Mouse (Mus musculus): ENCODE data around the gene 1810043G02Rik.
"Not testable (repeated sequence)": the region's sequence is repeated elsewhere in the genome, so short reads cannot be mapped to it uniquely, and the experiment has no call there.

The 1810043G02Rik gene

DNA sequence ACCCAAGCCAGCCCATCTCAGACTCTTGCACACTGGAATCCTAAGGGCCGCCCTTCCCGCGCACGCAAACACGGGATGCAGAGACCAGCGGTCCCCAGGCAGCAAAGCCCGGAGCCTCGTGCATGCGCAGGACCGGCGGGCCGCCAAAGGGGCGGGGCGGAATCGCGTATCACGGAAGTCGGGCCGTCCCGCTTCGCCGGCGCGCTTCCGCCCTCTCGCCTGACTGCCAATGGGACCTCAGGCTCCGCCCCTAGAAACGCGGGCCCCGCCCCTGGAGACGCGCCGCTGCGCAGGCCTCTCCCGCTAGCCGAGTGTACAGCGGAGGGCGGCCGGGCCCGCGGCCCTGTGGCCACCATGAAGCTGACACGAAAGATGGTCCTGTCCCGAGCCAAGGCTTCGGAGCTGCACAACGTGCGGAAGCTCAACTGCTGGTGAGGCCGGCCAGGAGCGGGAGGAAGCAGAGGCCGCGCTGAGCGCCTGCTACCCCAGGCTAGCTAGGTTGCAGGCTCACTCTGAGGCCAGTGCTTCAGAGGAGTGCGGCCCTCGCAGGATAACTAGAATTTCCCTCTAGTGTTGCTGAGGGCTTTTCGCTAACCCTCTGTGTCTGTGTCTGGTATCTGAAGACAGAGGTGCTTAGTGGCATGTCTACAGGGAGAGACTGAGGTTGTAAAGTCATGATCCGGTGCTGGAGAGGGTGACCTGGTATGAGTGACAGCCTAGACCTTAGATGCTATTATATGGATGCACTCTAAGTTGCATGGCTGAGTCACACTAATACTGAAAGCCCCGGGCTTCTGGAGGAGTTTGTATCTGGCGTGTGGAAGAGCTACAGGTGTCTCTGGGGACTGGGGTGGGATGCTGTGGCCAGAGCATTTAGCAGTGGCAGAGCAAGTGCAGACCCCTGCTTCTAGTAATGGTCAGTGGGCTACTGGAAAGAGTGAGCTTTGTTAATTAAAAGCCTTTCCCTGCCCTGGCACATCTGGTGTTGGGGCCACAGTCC lies at the start of gene 1810043G02Rik:
Gene 1810043G02Rik (plus strand): TSS at position 174 of the 1,000 bp plus-strand sequence.
- DNase-seq: peak; percentile 100

DNA sequence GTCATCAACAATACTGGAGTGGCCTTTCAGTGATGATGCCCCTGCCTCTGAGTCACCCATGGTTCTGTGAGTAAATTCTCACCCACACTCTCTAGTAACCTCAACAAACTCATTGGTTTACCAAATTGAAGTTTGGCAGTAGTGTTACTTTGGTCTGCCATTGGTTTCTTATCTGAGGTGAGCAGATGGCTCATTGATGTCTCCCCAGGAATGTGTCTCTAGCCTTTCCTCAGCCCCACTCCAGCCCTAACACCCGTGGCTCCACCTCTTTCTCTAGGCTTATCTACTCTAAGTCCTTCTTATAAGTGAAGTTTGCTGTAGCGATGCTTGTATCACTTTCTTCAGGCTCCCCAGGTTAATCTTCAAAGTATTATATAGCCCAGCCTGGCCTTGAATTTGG lies 38.6 kb upstream of the 1810043G02Rik start:
- no peak for DNase-seq

DNA sequence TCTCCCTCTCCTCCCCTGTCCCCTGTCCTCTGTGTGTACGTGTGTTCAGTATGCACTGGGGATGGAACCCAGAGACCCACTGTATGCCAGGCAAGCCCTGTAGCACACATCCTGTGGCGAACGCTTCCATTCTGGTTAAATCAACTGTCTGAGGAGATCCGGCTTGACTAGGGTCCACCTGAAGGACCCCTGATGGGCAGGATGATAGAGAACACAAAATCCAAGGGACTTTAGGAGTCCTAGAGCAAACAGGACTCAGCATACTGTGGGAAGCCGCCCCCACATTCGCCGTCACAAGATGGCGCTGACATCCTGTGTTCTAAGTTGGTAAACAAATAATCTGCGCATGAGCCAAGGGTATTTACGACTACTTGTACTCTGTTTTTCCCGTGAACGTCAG lies 27.9 kb upstream of the 1810043G02Rik start:
- not testable (repeated sequence) for DNase-seq

DNA sequence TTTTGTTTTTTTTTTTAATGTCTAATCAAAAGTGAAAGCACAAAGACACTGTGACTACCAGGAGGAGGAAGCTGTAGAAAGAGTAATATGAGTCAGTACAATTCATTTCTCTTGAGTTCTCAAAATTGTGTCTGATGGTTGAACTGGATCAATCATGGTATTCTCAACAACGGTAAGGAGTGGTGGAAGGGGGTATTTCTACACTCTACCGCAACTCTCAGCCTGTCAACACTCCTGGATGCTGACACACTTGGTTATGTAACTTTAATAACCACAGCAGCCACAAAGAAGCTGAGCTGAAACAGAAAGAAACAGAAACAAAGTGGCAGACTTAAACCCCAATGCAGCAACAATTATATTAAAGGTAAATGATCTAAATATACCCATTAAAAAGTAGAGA lies 15.6 kb upstream of the 1810043G02Rik start:
- no peak for DNase-seq

DNA sequence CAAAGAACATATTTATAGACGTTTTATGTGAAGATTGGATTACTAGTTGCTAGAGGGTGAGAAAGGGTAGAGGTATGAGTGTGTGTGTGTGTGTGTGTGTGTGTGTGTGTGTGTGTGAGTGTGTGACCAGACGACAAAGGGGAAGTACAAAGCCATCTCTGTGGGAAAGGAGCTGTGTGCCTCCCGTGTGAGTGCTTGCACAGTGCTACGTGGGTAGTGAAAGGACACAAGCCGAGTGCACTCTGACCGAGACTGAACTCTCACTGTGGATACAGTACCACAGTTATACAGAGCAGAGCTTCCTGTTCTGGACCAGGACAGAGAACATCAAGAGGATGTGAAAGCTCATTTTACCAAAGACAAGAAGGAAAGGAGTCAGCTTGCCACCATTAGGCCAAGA lies 14.4 kb upstream of the 1810043G02Rik start:
- no peak for DNase-seq

DNA sequence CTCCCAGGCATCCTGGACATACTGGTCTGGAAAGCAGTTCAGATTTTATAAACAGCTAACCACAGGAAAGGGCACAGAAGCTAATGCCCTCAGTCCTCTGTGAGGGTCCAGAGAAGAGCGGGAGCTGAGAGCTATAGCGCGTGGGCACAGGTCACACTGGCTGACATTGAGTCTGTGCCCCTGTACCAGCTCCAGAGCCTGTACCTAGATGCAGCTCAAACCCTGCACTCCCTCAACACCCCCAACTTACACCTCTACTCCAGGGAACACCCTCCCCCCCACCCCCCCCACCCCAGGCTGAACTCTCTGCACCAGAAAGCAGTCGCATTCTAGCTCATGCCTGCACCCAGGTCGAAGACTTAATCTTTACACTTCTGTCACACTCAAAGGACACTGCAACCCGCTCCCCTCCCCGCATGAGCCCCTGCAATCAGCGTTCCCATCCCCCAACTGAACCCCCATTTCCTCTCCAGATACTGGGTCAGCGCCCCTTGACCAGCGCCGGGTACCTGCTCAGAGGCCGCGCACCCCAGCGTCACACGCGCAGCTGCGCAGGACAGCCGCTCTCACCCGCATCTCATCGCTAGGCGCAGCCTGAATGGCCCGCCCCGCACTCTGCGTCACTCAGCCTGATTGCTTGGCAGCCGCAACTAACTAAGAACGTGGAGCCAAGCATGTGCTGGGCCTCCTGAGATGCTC lies 8.9 kb upstream of the 1810043G02Rik start:
- DNase-seq: peak; percentile 82 to 89

DNA sequence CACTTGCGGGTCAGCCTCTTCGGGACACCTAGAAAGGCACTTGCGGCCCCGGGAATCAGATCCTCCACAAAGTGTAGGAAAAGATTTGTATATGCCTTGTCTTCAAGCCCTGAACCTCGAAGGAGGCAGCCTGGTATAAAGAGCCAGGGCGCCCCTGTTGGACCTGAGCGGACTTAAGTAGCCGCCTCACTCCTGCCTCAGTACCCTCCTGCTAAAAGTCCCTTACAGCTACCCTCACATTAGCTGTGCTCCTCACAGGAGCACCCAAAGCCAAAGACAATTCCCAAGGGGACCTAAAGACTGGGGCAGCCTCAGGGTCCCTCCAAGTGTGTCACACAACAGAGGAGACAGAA lies 8.4 kb upstream of the 1810043G02Rik start:
- no peak for DNase-seq

DNA sequence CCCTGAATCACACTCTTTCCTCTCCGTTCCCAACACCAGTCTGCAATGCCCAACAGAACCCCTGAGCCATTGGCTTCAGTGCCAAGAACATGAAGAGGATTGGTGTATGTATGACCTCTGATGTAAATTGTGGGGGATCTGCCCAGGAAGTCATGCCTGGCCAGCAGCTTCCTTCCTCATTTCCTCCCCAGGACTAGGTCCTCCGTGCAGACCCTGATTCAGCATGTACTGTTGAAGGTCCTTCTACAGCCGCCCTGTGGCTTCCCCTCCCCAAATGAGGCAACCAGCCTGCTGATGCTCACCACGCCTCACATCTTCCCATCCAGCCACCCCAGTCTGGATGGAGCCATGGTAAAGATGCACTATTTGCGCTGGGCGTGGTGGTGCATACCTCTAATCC lies 7.8 kb upstream of the 1810043G02Rik start, which contains the start of gene Trpm2:
Gene Trpm2 (minus strand): TSS at position 83 of the 400 bp plus-strand sequence.
- DNase-seq: no peak

DNA sequence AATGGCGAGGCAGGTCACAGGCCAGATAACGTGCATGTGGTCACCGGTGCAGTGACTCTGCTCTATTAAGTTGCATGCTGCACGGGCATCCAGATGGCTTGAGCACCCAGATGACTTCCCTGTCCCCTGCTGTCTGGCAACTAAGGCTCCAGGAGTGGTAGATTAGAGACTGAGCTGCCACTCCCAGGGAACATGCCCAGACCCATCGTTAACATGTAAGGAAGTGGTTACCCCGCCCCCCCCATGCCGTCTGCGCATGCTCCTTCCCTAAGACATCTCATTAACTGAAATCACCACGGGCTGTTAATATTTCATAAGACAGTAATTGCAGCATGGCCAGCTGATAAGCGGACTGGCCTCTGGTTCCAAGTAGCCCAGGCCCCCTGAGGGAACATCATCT lies 7.1 kb upstream of the 1810043G02Rik start:
- no peak for DNase-seq

DNA sequence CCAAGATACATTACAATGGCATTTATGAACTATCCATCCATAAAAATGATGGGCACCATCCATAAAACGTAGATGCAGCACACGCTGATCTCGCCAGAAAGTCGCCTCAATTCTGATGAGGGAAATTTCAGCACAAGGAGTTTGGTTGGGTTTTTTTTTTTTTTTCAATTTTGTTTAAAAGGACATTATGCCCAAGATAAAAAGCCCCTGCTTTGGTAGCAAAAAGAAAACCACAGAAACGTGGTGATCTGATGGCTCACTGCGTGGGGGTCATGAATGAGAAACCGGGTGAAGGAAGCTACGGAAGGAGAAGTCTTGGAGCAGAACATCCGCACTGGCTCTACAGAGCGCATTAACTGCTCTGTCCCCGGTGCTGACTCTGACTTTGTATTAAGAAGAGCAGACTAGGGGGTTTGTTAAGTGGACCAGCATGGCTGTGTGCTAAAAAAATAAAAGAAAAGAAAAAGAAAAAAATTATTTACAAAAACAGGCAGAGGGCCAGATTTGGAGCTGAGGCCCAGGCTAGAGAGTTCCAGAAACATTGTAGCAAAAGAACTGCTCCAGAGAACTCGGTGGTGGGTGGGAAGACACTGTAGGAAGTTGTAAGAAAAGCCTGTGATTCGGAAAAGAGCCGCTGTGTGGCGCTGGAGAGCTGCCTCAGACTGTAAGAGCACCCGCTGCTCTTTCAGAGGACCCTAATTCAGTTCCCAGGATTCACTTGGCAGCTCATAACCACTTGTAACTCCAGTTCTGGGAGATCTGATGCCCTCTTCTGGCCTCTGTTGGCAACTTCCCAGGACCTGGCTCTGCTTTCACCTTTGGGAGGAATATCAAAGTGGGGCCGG lies 6.4 kb upstream of the 1810043G02Rik start:
- no peak for DNase-seq

DNA sequence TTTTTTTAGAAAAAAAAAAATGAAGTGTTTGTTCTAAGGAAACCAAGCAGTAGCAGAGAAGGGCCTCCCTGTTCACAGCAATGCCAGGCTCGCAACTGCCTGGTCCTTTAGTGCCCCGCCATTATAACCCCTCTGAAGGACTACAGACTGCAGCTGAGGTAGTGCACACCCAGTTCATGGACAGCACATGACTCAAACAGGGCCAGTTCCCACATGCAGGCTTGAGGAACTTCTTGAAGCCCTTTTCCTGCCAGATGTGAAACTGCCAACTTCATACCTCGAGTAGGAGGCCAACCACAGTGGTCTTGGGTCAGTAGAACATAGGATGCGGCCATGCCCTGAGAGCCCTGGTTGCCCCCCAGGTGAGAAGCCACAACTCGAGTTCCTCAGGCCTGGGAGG lies 4.0 kb upstream of the 1810043G02Rik start:
- DNase-seq: no peak

DNA sequence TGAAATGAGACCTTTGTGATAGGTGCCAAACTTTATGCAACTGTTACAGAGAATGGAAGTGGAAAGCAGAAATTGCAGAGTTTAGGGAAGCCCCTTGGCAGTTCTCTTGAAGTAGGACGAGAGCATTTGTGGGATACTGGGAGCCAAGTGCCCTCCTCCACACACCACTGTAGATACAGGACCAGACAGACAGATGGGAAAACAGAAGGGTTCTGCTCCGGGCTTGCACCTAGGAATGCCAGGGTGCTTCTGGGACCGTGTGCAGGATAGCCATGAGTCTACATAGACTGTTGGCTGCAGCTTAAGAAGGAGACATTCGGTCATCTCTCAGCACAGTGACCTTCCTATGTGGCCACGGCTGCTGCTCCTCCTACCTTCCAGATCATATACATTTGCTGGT lies 3.5 kb upstream of the 1810043G02Rik start:
- no peak for DNase-seq

DNA sequence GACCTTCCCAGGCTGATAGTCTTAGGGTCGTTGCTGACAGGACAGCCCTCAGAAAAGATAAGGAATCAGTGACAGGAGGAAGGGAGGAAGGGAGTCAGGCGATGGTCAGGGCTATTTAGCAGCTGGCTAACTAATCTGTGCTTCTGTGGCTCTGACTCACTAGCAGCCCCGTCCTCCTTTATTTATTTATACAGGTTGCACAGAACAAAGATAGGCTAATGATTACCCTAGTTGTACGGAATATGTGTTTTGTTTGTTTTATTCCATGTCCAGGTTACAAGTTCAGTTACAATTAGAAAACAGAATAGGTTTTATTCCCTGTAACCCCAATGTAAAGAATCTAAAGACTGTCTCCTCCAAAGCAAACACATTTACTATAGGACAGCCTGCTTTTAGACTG lies 2.7 kb upstream of the 1810043G02Rik start:
- no peak for DNase-seq

DNA sequence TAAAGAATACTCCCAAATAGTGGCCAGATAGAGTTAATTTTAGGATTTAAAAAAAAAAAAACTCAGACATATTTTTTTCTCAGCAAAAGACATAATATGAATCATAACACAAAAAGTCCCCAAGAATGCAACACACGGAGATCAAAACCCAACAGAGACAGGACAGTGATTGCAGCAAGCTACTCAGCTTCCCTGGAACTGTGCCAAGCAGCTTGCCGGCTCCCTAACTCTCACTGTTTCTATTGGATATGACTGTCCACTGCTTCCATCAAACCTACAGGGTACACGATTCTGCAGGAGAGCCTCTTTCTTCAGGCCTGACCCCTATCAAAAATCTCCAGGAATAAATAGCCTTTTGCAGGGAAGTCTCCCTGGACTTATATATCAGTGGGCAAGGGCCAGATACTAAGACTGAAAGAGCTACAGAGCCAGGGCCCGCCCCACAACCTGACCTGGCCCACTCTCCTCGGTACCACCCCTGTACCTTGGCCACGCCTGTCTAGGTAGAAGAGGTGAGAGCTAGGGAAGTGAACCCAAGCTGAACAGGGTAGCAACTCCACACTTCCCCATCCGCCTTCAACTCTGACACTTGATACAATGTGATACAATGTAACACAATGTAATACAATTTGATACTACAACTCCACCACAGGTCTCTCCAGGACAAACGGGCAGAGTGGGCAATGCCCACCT lies 1.7 kb upstream of the 1810043G02Rik start:
- DNase-seq: no peak

DNA sequence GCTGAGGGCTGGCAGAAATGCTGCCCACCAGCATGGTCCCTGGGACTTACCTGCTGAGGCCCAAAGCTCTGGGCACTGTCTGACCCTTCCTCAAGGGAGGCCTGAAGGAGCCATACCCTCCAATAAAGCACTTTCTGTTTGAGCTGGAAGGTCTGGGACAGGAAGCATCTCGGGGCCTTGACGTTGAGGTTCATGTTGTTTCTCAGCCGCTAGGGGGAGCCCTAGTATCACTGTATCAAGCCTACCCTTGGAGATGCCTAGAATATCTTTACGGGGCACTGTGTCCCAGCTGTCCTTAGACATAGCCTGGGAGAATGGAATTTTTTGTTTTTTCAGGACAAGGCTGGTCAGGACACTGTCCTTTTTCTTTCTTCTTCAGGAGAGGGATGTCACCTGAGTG lies 6.3 kb downstream of the 1810043G02Rik start:
- peak; percentile 73 to 86 for DNase-seq

DNA sequence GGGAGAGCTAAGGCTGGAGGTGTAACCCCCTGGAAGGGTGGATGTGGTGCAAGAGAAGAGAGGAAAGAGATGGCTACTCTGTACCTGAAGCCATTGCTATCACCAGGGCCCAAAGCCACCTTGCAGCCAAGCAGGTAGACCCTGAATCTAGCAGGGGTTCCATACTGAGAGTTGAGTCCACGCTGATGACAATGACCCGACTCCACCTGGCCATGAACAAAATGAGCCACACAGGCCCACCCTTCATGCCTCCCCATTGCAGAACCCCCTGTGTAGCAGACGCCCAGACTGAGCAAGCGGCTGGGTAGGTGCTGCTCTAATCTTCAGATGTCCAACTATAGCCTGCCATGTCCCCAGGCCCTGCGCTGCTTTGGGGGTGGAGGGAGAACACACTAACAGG lies 7.5 kb downstream of the 1810043G02Rik start:
- no peak for DNase-seq

DNA sequence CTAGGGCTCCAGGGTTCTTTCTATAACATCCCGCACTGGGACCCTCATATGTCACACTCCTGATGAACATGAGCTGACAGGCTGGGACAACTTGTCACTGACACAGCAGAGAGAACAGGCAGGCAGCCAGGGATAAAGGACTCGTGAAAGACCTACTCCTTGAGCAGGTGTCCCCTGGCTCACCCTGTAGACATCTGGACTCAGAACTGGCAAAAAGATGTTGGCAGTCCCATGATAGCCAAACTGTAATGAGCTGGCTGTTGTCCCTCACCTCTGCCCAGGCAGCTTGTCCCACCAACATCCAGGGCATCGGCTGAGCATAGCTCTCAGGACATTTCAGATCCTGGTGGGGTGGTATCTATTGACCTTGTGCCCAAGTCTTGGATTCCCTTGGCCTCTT lies 17.3 kb downstream of the 1810043G02Rik start:
- no peak for DNase-seq

DNA sequence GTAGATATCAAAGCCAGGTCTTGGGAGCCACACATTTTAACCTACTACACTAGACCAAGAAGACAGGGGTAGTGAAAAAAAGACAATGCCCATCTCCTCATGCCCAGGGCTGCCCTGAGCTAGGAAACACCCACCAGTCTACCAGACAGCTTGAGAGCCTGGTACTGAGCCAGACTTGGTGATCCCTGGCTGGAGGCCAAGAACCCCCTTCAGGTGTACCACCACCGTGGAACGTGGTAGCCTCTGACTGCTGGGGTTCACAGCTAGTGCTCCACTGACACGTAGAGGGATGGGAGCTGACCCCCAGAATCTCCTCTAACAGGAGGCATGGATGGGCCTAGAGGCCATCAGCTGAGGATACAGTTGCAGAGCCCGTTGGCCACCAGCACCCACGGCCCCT lies 21.9 kb downstream of the 1810043G02Rik start:
- DNase-seq: no peak

DNA sequence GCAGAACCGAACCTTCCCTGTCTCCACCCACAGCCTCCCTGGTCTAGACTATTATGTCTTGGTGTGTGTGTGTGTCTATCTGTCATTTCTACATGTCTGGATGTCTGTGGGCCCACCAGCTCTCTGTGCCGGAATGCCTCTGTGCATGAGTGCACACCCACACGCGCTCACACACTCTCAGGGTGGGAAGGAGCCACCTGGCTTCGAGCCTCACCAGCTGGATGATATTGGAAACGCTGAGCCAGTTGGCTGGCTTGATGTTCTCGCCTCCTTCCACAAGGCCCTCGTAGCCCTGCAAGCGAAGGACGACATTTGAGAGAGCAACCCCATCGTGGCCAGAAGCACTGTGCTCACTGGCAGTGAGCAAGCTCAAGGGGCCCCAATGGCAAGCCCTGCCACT lies 23.5 kb downstream of the 1810043G02Rik start:
- no peak for DNase-seq

DNA sequence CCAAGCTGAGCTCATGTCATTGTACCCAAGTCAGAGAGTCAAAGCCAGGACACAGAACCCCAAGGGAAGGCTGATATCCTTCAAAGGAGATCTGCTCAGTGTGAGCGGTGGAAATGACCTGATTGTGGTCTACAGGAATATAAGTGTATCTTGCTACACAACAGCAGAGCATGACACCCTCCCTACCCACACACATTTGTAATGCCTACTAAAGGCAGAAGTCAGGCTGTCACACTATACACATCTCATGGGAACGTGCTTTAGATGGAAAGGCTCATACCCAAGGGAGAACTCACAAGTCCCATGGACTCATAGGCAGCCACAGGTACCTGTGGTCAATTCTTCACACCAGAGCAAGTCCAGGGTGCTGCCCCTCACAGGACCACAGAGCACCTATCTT lies 24.0 kb downstream of the 1810043G02Rik start:
- DNase-seq: no peak

DNA sequence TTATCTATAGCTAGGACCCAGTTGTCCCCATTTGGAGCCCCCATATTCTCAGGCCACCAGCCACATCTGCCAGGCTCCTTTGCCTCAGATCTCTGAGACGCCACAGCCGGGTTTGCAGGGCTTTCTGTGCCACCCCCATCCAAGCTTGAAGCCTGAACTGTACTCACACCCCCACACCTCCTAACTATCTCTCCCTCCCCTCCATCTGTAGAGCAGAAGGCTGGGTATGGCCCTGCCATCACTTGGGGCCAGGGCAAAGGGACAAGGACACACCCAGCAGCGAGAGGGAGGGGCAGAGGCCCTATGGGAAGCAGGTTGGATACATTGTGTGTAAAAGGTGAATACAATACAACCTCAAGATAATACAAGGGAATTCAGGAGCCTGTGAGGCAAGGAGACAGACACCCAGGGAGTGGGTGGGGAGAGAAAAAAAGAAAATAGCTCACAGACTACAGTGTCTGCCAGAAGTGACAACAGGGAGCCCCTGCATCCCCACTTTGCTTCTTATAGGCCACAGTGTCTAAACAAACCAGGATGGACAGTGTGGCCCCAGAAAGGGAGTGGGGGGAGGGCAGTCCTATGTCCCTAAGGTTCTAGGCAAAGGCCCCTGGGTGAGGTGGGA lies 26.3 kb downstream of the 1810043G02Rik start:
- no peak for DNase-seq

All from cerebellum, adult 18-20 months (tissue).